Mouse (Mus musculus): ENCODE measurements around the gene Agt.

Gene Agt

GRCm38 (mm10) chr8:124507572-124508320 lies 61.8 kb downstream of the Agt start:
- no peak for DNase-seq (ENCODE audit: extremely low spot score, low read depth, low spot score)

Measured in hindlimb bud, embryonic 11.5 days (tissue).